Mouse (Mus musculus) left cerebral cortex, postnatal 36 days (tissue): ENCODE measurements around the gene Gpr137. TPM values are rescaled to one million over a fixed set of nuclear protein-coding genes. Genes with fewer than 3 reads are reported as not detected.
A peak's percentile ranks its signal among the peaks of the same experiment; 100 is the strongest.
"Not testable (repeated sequence)": the region's sequence is repeated elsewhere in the genome, so short reads cannot be mapped to it uniquely, and the experiment has no call there.

Experiments
- DNase-seq, 2 experiments: peaks; one replicate each; pipeline ENCODE4 v3.0.0; 2021 to 2022; ENCODE audit warnings: low spot score in 2 of 2, mixed read lengths in 1 of 2
- intact Hi-C: fragments of 180-260 bp; cut with DNase I; formaldehyde crosslinking; loops from one replicate; pipeline ENCODE4 v1.15.1; 2025
- total RNA-seq, 2 experiments: library from RNA; stranded (reverse); gene quantifications; 2 replicates each; pipeline ENCODE4 v1.2.3; 2021

The Gpr137 gene
- total RNA-seq, 2 experiments from 2014 or later: 94.1 to 108 TPM

DNA sequence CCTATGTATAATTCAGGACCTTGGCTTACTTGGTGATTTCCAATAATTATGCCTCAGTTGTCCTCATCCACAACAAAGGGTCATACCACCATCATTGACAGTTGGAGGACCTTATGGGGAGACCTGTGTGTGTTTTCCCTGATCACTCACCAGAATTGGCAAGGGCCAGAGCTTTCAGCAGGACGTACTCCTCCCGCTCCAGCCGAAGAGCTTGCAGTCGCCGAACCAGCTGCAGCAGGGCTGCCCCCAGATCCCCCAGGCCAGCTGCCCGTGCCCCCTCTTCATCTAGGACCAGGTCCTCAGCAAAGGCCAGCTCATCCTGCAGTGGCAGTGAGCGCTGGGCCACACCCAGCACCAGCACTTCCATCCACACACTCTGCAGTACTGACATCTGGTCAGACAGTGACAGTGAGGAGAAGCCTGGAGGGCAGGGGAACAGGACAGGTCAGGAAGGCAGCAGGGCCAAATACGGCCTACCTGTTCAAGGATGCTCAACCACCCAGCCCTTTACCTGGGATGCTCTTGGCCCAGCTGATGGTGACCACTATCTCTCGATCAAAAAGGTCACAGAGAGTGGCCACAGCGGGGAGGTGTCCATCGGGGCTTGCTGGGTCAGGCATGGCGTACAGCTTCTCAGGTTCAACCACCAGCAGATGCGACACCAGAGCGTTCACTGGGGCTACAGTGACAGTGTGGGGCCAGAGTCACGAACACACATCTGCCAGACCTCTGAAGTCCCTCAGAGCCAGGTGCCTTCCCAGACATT is 29.9 kb downstream of the Gpr137 start:
- intact Hi-C loops: no loop called here

DNA sequence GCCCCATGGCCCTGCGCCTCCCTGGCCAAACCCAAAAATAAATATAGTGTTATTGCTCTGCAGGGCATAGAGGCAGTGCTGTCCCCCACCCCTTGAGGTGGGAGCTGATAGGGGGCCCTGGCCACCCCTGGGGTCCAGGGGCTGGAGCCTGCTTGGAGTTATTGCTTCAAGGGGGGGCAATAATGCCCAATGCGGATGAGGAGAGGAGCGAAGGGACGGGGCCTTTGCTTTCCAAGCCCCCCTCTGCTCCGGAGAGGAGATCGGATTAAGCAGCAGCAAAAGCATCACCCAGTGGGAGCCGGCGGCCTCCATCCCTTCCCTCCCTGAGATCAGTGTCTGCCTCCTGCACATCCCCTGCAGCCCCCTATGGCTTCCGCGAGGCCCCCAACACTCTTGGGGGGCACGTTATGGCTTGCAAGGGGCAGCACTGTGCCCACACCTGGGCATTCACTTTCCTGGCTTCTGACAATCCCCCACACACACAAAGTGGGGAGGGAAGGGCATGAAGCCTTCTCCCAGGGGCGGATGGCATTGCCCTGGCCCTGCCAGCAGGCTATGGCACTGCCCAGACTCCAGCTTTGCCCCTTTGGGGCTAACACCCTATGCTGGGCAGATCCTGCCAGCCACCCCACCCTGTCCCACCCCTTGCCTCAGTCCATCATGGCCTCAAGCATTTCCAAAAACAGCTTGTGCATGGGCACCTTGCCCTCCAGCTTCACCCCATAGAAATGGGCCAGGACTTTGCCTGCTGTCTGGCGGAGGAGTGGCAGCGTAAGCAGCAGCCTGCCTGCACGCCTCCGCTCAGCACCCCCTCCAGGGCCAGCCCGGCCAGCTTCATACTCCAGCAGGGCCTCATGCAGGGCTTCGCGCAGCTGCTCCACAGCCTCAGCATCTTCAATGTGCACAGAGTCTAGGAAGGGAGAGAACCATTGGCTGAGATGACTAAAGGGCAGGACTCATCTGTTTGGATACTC is 30.9 kb downstream of the Gpr137 start:
- intact Hi-C loops: no loop called here
- DNase-seq: no peak

More for the DNA sequence above, 29.9 kb downstream of the Gpr137 start:
- DNase-seq: no peak

DNA sequence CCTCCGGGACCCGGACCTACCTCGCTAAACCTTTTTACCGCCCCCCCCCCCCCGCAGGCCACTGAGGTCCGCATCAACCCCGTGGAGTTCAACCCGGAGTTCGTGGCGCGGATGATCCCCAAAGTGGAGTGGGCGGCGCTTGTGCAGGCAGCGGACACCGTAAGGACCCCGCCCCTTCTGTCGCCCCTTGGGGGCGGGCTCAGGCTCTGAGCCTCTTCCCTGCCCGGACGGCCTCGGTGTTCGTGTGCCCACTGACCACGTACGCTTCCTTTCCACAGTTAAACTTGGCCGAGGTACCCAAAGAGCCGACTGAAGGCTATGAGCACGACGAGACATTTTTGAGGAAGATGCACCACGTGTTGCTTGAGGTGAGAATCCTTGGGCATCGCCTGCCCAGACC is 32.0 kb downstream of the Gpr137 start:
- intact Hi-C loops, DNase-seq: not testable (repeated sequence)

DNA sequence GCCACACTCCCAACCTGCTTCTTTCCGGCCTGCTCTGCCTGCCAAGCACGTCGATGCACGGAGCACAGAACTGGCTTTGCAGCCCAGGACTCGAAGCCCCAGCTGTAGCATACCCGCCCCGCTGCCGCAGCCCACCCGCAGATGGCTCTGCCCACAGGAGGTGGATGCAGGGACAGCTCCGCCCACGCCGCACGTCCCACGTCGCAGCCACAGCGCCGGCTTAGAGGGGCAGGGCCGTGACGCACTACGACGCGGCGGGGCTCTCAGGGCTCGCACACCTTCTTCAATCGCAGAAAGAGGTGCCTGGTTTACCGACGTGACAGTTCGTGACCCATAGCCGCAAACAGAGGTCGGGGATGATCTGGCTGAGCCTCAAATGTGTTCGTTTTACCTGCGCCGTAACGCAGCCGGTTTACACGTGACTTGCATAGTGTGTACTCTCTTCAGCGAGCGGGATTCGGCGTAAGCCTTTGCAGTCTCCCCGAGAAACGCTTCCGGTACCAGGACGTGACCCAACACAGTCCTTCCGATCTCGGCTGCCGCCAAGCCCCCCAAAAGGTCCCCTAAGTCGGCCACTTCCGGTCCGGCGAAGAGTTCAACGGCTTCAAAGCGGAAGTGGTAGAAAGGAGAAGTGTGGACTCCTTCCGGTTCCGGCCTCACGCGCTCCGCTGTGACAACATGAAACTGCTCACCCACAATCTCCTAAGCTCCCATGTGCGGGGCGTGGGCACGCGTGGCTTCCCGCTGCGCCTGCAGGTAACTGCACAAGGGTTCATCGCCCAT is 32.6 kb downstream of the Gpr137 start, which contains the start of the genes Trmt112 and Prdx5:
Gene Trmt112 (plus strand): TSS at position 192 of the 783 bp plus-strand sequence.
Gene Prdx5 (minus strand): TSS at position 600 of the 783 bp plus-strand sequence.
- peak; percentile 91 to 93 for DNase-seq
- intact Hi-C loops: loop anchor here (5.0 kb wide), 1 partner anchor 67 kb away; the partner anchor contains the start of gene Rps6ka4

DNA sequence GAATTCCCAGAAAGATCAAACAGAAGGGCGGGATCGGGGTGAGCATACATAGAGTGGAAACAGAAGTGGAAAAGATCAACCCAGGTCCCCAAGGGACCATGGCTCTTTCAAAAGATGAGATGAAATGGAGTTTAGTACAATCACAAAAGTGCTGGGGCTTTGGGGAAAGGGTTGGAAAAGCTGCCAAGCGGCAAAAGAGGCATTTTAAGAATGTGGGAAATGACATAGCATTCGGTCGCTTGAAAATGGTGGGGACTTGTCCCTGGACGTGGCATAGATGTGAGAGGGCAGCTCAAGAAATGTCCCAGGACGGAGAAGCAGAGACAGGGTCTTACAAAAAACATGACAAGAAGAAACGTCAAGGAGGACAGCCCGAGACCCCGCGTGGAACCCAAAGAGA is 33.3 kb downstream of the Gpr137 start:
- no peak for DNase-seq
- intact Hi-C loops: loop anchor here (5.0 kb wide), 1 partner anchor 67 kb away; the partner anchor contains the start of gene Rps6ka4

DNA sequence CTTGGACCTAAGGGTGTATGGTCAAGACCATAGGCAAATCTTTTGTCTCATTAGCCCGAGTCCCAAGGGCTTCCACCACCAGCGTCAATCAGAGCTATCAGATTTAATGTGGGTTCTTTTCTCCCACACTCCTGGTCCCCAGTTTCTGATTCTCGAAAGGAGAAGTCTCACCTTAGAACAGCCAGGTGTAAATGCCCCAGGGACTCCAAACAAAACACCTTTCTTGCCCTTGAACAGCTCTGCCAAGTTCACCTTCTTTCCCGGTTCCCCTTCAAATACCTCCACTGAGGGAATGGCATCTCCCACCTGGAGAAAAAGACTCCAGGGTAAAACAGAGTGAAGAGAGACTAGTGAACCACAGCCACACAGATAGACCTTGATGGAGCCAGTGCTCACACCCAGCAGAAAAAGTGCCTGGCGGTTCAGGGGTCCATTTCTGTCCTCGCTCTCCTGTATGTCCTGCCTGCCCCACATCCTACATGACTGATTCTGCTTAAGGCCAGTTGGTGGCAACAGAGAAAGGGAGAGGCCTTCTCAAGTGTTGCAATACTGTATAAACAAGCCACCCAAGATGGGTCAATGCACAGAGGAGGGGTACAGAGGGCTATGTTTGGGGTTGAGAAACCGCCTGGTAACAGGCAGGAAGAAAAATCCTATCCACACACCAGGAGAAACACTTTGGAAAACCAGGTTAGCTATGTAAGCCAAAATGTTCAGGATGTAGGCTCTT is 34.3 kb downstream of the Gpr137 start:
- no peak for DNase-seq
- intact Hi-C loops: loop anchor here (5.0 kb wide), 1 partner anchor 66 kb away; the partner anchor contains the start of gene Rps6ka4

DNA sequence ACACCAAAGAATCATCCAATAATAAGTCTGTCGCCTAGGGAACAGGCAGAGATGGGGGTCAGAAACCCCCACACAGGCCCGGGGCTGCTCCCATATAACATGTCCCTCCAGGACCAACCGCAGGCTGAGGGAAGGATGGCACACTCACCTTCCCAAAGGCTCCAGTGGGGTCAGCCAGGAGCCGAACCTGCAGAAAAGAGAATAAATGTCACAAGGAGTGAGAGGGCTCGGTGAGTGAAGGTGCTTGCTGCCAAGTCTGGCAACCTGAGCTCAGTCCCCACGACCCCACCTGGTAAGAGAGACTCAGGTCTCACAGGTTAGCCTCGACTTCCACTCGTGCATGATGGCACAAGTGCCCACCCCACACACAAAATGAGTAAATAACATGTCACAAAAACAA is 35.2 kb downstream of the Gpr137 start:
- DNase-seq: no peak
- intact Hi-C loops: loop anchor here (5.0 kb wide), 1 partner anchor 65 kb away; the partner anchor contains the start of gene Rps6ka4

DNA sequence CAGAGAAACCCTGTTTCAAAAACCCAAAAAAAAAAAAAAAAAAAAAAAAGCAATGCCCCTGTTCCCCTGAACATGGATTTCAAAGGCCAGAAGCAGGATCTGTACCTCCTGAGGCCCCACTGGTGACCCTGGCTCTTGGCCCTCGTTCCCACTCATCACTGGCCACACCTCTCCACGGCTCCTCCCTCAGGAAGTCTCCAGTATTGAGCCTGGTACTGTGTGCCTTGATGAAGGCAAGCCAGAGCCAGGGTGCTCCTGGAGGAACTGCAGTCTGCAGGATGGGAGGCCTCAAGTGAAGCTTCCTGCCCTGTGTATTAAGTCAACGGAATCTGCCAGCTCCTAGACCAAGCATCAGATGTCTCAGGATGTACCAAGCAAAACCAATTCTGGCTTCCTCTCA is 36.1 kb downstream of the Gpr137 start:
- intact Hi-C loops: loop anchor here (5.0 kb wide), 1 partner anchor 64 kb away; the partner anchor contains the start of gene Rps6ka4
- DNase-seq: no peak

DNA sequence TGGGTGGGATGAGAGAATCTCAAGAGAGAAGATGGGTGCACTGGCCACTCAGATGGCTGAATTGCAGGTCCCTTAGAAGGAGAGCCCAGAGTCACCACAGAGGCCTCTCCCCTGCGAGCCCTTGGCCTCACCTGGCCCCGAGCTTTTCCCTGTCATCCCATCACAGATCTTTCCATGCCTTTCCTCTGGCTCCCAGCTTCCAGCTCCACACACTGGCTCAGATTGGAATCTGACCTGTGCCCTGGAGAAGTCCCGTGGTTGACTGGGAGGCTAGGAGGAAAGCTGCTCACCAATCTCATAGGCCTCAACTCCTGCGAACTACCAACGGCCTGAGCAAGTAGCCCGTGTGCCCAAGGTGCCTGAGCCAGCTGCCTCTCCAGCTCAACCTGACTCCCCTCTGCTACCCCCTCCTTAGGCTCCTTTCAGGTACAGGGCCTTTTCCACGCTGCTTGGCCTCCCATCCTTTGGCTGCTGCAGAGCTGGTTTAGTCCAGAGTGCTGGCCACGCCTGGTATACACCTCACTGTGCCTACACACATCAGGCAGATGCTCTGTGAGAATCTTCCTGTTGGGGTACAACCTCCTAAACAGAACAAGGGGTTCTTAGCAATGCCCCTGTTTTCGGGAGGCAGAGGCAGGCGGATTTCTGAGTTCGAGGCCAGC is 36.7 kb downstream of the Gpr137 start:
- intact Hi-C loops: loop anchor here (5.0 kb wide), 1 partner anchor 63 kb away; the partner anchor contains the start of gene Rps6ka4
- no peak for DNase-seq

DNA sequence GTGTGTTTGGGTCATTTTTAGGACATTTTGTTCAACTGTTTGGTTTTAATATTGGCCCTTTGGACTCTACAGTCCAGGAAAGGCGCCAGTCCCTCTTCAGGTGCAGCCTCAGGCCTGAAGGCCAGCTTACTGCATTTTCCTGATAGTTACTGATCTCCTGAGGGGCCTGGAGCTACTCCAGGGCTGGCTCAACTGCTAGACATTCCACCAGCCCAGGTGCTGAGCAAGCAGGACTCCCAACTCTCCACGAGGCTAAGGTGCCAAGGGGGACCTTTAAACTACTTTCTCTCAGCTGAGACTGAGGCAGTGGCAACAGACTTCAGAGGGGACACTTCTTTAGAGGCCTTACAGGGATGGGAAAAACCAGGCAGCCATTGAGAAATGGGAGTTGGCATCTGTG is 37.4 kb downstream of the Gpr137 start:
- no peak for DNase-seq
- intact Hi-C loops: loop anchor here (5.0 kb wide), 1 partner anchor 63 kb away; the partner anchor contains the start of gene Rps6ka4

DNA sequence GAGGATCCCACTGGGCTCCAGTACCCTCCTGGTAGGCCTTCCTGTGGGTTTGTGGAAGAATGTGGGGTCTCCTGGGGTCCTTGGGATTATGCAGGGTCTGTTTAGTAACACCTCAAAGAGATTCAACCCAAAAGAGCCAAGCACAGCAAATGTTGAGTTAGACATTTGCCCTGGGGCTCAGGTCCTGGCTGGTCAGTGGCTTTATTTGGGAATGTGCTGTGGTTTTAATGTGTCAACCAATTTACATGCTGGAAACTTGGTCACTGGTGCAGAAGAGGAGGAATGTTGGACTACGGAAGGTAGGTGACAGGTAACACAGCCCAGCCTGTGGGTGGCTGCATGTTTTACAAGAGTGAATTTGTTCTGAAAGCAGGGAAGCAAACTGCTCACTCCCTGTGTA is 39.2 kb downstream of the Gpr137 start:
- no peak for DNase-seq
- intact Hi-C loops: no loop called here

DNA sequence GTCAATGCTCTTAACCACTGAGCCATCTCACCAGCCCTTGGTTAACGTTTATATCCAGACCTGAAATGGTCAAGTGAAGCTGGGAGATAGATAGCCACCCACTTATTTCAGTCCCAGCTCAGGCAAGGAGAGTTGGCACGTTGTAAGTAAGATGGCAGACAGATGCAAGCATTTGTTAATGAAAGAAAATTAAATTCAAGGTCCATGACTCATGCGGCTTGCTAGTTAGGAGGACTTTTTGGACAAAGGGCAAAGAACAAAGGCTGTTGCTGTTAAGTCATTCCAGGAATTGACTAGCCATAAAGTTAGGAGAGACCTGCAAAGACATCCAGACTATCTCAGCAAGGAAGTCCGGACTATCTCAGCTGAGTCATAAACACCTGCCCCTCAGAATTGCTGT is 42.6 kb downstream of the Gpr137 start:
- intact Hi-C loops: loop anchor here (5.0 kb wide), 1 partner anchor 37 kb away; no protein-coding TSS in a partner anchor
- no peak for DNase-seq

DNA sequence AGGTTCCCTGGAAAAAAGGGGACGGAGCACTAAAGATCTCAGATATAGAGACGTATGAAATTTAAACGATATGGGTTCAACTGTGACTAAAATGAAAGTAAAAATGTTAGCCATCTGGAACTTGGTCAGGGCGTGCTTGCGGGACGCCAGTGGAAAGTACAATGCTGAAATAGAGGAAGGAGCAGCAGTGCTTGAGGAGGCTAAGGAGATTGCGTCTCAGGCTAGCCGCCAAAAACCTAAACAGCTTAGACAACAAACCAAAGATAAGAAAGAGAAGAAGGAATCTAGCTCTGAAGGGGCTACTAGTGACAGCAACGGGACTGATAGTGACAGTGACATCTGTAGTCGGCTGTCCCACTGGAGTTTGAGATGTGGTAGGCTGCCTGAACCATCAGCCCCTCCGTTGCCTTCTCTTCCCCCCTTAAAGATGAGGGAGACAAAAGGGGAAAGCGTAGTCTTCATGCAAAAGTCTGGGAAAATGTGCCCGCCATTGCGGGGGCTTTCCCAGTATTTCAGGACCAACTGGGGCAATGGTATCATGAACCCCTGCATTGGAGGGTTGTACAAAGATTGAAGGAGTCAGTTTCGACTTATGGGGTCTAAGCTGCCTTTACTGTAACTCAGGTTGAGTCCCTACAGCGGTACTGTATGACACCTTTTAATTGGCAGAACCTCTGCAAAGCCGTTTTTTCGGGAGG is 46.5 kb downstream of the Gpr137 start:
- intact Hi-C loops: loop anchor here (5.0 kb wide), 1 partner anchor 33 kb away; no protein-coding TSS in a partner anchor
- not testable (repeated sequence) for DNase-seq

DNA sequence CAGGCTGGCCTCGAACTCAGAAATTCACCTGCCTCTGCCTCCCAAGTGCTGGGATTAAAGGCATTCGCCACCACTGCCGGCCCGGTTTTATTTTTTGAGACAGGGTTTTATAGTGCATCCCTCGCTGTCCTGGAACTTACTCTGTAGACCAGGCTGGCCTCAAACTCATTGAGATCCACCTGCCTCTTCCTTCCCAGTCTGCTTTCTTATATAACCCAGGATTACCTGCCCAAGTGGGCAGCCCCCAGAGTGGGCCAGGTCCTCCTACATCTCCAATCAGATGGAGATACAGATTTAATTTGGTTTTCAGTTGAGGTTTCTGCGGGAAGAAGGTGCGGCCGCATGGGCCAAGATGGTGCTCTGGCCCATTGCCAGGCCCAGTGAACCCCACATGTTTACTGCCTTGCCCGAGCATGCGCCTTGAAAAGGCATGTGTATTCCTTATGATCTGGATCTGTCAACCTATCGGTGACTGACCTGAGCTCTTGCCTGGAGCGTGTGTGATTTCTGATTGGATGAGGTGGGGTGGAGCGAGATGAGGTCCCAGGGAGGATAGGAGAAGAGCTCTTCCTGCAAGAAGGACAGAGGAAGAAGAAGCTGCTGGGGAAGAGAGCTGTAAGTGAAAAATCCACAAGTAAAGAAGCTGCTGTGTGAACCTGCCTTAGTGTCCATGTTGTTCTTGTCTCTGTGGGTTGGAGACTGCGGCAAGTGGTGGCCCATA is 48.4 kb downstream of the Gpr137 start:
- DNase-seq: no peak
- intact Hi-C loops: no loop called here

DNA sequence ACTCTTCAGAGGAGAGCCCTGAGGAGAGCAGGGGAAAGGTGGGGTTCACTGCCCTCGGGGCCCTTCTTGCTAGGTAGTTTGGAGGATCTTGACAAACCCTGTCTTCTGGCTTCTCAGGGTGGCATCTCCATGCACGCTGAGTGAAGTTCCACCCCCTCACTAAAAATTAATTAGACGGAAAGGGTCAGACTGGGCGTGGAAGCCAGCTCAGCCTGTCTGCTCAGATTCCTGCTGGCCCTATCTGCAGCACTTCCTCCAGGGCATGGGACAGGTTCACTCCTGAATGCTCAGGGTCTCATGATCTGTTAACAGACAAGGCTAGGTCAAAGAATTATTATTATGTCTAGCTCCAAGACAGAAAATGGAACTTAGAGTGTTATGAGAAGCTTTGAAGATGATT is 49.8 kb downstream of the Gpr137 start:
- intact Hi-C loops: no loop called here
- no peak for DNase-seq
